Mouse (Mus musculus): ENCODE data around the gene Zfand4.
"Not testable (repeated sequence)": the region's sequence is repeated elsewhere in the genome, so short reads cannot be mapped to it uniquely, and the experiment has no call there.

The Zfand4 gene

GRCm38 (mm10) chr6:116326641-116327040 is 62.6 kb downstream of the Zfand4 start:
- DNase-seq = no peak

GRCm38 (mm10) chr6:116331396-116331795 is 67.4 kb downstream of the Zfand4 start:
- peak in 1 of 2 experiments; percentile 21 for DNase-seq

GRCm38 (mm10) chr6:116337466-116337834 is 73.4 kb downstream of the Zfand4 start:
- DNase-seq = no peak

- DNase-seq = peak; percentile 91 to 97
These were observed 73.9 kb downstream of the Zfand4 start, which contains the start of gene March8 for GRCm38 (mm10) chr6:116337835-116338501. Gene March8 (plus strand): TSS chr6:116338024.

GRCm38 (mm10) chr6:116338520-116338919 is 74.5 kb downstream of the Zfand4 start:
- DNase-seq = no peak

- DNase-seq = no peak
These were observed 75.1 kb downstream of the Zfand4 start for GRCm38 (mm10) chr6:116339088-116339487.

GRCm38 (mm10) chr6:116340521-116340920 is 76.5 kb downstream of the Zfand4 start:
- DNase-seq = no peak

- DNase-seq = no peak
These were observed 83.9 kb downstream of the Zfand4 start for GRCm38 (mm10) chr6:116347953-116348352.

GRCm38 (mm10) chr6:116349997-116350396 is 86.0 kb downstream of the Zfand4 start:
- no peak for DNase-seq

GRCm38 (mm10) chr6:116350643-116351042 is 86.6 kb downstream of the Zfand4 start:
- no peak for DNase-seq

- no peak for DNase-seq
These were observed 87.5 kb downstream of the Zfand4 start for GRCm38 (mm10) chr6:116351534-116351933.

GRCm38 (mm10) chr6:116353428-116353827 is 89.4 kb downstream of the Zfand4 start:
- DNase-seq = no peak

- not testable (repeated sequence) for DNase-seq
These were observed 92.4 kb downstream of the Zfand4 start for GRCm38 (mm10) chr6:116356311-116356947.

- DNase-seq = no peak
These were observed 92.9 kb downstream of the Zfand4 start for GRCm38 (mm10) chr6:116356948-116357325.

GRCm38 (mm10) chr6:116358056-116358455 is 94.0 kb downstream of the Zfand4 start:
- DNase-seq = no peak

GRCm38 (mm10) chr6:116359256-116359655 is 95.2 kb downstream of the Zfand4 start:
- no peak for DNase-seq

- no peak for DNase-seq
These were observed 97.4 kb downstream of the Zfand4 start for GRCm38 (mm10) chr6:116361463-116361862.

GRCm38 (mm10) chr6:116361993-116362392 is 98.0 kb downstream of the Zfand4 start:
- no peak for DNase-seq

- no peak for DNase-seq
These were observed 103.9 kb downstream of the Zfand4 start for GRCm38 (mm10) chr6:116367971-116368370.

GRCm38 (mm10) chr6:116369811-116370210 is 105.8 kb downstream of the Zfand4 start:
- DNase-seq = no peak

GRCm38 (mm10) chr6:116370216-116370976 is 106.4 kb downstream of the Zfand4 start:
- no peak for DNase-seq

GRCm38 (mm10) chr6:116371500-116371899 is 107.5 kb downstream of the Zfand4 start:
- no peak for DNase-seq

GRCm38 (mm10) chr6:116374136-116374535 is 110.1 kb downstream of the Zfand4 start:
- DNase-seq = no peak

- no peak for DNase-seq
These were observed 110.6 kb downstream of the Zfand4 start for GRCm38 (mm10) chr6:116374618-116375017.

Data from lung, postnatal 4 days (tissue).